Mouse (Mus musculus): ENCODE data around the gene Morn1.

Morn1 gene

DNA sequence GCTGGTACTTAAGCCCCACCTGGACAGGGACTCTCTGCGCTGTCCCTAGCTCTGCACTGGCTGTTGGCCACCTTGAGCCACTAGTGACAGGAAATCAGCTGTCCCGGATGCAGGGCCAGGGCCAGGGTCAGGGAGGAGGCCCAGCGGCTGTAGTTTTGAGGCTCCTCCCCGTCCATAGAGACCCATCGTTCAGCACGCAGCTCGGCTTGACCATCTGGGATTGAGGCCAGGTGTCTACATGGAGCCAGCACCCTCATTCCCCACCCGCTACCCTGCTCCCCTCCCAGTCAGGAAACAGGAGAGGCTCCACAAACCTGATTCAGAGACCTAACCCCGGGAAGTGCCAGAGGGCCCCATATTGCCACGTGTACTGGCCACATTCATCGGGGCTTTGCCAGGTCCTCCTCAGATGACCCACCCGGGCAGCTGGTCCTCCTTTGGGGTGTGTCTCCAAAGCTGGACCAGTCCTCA lies 54.5 kb downstream of the Morn1 start:
- peak; percentile 76 for DNase-seq

DNA sequence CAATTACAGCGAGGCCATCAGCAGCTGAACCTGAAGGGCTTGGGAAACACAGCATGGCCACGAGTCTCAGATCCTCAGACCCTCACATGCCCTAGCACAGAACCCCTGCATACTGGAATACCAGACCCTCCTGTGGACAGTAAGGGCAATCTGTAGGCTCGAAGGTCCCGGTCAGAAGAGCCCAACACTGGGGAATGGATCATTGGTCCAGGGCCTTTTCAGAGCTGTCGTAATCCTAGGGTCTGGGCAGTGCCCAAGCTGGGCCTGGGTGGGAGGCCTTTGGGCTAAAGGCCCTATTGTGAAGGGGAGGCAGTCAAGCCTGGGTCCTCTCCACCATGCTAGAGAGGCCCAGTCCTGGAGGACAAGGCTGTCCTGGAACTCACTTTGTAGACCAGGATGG lies 56.5 kb downstream of the Morn1 start:
- DNase-seq, result no peak

DNA sequence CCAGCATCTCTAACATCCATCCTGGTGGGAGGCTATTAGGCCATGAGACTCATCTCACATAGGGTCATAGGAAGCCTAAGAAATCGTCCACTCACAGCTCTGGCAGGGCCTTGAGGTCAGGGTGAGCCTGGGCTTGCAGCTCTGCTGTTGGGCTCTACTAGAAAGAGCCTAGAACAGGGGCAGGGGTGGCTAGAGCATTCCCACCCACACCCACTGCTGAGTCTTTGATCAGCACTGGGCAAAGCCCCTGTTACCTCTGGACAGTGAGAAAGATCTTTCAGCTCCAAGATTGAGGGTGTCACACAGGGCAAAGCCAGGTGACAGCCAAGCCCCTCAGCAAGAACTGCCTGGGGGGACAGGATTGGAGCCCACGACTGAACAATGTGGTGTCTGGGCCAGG lies 57.0 kb downstream of the Morn1 start:
- no peak for DNase-seq

DNA sequence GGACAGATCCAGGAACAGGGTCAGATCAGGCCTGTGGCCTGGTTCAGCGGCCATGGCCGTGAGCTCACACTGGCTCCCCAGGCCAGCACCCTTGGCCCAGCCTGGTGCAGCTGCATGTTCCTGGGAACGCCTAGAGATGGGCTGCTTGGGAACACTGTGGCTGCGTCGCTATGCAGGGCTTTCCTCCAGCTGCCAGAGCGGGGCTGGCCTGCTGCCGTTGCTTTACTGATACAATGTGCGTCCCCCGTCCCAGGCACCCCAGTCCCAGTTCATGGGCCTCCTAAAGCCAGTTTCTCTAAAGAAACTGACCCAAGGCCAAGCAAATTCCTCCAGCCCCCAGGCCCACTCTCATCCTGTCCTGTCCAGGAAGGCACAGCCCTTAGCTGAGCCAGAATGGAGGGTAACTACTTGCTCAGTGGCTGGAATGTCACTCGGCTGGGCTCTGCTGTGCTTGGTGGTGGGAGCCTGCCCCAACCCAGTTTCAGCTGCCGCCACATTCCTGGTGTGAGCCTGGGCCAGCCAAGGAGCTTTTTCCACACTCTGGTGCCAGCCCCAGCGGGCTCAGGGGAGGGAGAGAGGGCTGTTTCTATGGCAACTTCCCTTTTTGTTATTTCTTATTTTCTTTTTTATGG lies 57.6 kb downstream of the Morn1 start:
- DNase-seq, result peak; percentile 80

DNA sequence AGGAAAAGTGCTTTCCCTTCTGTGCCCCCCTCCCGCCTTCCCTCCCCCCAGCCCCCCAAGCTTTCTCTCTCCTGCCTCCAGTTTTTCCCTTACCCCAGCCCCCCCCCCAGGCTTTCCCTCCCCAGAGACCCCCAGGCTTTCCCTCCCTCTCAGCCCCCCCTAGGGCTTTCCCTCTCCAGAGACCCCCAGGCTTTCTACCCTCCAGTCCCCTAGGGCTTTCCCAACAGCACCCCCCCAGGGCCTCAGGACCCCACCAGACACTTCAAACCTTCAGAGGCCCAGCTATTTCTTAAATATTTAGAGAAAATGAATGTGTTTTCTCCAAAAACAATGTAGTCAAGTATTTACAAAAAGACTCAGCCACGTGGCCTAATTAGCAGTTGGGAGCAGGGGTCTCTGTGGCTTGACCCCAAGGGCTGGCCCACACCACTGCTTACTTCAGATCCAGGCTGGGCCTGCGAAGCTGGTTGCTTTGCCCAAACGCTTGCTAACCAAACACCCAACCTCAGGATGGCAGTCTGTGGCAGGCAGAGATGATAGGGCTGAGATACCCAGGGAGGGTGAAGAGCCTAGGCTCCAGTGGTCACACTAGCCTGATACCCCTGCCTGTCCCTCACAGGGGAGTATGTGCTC lies 58.3 kb downstream of the Morn1 start:
- DNase-seq, result no peak

DNA sequence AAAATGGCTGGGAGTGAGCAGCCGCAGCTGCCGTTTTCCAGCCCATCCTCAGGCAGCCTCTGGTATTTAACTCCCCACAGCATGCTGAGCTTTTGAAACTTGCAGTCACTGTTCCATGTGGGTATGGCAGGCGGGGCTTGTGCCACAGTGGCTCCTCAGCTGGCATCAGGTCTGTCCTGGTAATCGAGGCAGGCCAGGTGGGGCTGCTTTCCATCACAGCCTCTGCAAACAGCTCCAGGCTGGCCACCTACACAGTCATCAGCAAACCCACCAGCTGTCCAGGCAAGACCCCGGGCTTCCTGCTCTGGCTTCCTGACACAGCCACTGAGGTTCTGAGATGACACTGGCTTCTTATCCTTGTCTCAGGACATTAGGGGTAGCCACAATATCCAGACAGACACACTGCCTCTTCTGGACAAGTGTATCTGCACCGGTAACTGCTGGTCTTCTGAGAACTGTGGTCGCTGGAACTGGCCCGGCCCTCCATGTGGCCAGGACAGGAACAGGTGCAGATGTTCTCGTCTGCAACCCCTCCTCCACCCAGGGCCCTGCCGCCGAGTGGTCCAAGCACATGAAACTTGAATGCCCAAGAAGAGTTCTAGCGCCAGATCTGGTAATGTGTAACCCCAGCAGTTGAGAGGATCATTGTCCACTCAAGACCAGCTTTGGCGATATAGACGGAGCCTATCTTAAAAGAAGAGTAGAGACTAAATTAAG lies 59.9 kb downstream of the Morn1 start:
- no peak for DNase-seq

DNA sequence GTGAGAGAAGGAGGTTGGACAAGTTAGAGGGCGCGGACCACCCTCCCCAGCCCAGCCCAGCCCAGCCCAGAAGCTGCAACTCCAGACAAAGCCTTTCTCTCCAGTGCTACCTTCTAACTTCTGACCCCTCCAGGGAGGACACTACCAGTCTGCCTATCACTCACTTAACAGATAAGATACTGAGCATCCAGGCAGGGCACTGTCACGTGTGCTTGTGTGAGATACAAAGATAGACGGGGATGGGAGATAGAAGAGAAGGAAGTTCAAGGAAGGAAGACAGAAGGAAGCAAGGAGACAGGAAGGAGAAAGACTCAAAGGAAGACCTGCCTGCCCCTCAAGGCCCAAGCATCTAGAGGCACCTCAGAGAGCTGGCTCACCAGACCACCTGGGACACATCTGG lies 62.1 kb downstream of the Morn1 start:
- DNase-seq, result no peak

DNA sequence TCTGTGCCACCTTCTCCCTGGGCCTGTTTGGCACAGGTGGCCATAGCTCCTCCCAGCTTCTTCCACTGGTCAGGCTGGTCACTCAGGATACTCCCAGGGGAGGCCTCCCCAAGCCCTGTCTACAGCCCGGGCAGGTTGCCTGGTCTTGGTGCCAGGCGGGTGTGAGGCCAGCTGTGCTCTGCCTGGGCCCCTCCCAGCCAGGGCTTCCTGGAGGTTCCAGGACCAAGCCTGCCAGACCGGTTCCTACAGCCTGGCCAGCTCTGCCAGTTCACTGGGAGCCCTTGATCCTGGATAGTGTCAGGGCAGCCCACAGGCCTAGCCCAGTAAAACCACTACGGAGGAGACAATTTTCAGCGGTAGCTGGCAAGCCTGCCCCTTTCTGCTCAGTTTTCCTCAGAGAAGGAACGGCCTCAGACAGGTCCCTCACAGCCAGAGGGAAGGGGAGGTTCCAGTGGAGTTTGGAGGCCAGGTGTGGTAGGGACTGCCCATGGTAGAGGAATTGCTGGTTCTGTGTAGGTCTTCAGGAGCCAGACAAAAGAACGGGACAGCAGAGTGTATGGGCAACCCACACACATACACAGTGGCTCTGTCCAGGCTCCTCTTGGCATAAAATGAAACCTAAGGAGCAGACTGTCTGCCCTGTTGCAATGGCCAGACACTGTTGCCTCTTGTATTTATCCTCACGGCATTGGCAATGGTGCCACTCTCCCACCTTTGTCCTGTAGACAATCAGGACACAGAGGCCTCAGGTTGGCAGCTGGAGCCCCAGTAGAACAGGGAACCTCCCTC lies 62.7 kb downstream of the Morn1 start:
- DNase-seq, result peak; percentile 92

DNA sequence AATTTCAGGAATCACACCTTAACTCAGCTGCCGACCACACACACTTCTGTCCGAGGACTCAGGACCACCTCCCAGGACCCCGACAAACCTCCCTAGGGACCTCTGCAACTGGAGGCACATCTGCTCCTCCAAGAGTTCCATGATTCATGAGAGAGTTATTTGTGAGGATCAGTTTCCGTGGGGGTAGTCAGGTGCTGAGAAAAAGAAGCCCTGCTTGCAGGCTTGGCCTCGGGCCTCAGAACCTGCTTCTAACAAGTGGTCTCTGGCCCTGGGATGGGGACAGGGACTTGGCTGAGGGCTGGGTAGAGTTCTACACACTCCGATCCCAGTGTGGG lies 63.5 kb downstream of the Morn1 start:
- no peak for DNase-seq

DNA sequence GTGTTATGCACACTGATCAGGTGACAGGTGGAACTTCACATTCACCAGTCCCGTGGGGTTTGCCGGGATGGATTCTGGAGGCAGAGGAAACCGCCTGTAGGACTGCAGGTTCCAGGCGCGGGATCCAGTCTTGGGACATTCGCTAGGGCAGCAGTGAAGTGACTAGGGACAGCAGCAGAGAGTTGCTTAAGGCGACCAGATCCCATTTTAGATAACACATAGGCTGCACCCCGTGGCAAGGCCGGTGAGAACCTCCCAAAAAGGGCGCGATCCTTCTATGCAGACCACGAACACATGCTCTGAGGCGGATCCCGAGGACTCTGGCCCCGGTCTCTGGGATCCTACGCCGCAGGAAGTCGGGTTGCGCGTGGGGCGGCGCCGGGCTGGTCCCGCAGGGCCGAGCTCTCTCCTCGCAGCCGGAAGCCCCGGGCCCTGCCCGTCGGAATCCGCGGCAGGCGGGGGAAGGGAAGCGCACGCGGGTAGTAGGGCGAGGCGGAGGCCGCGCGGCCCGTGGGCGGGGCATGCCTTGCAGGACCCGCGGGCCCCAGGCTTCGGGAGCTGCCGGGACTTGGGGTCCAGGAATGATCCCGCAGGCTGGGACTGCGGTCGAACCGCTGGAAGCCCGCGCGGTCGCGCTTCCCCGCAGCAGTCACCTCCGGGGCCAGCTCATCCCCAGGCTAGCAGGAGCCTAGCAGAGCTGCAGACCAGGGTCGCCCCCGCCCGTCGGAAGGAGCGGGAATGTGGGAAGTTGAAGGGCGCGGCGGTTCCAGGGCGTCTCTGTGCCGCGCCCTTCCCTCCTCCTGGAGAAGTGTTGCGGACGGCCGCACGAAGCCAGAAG lies 64.1 kb downstream of the Morn1 start:
- peak; percentile 95 for DNase-seq

DNA sequence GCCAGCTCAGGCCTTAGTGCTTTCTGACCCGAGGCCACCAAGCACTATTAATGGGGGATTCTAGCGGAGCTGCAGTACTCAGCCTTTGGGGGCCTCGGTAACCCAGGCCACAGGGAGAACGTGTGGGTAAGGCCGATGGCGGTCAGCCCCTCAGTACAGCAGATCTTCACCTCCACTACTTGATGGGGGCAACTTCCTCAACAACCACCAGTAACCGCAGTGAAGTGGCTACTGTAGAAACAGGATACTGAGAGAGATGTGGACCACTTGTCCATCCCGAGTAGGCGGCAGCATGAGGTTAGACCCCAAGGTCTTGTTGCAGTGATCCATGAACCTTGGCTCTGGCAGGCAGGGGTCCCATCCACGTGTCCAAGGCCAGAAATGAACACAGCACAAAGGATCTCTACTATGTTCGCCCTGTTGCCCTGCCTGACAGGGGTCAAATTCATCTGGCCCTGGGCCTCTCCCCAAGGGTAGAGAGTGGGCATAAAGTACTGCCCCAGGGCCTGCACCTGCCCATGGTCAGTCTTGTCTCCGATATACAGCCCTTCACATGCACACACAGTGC lies 64.9 kb downstream of the Morn1 start:
- DNase-seq, result no peak

DNA sequence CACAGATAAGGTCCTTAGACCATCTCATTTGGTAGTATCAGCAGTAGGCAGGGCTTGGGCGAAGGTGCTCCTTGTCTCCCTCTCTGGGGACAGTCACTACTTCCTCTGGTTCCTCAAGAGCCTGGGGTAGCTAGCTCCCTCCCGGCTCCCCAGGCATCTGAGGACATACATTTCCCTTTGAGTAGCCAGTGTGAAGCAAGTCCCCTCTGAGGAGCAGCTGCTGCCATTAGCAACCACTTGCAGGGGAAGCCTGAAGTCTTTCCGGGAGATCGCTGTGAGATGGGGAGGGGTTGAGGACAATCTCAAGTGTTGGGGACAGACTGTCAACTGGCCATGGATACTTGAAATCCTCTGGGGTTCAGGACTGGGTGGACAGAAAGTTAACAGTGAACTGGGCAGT lies 65.5 kb downstream of the Morn1 start:
- no peak for DNase-seq

DNA sequence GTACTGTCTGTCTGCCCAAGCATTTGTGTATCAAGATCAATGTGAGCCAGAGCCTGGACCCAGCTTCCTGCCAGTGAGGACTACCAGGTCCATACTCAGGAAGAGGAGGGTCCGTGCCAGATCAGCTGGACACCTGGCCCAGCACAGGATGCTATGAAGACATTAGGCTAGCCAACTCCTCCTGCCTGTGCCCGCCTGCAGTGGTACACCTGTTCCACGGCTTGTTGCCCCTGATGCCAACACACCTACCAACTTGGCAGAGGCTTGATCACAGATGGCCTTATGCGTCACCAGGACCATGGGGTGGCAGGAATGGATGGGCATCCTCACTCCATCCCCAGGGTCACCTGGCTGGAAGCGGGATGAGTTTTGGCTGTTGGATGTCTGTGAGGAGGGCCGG lies 66.1 kb downstream of the Morn1 start:
- DNase-seq, result no peak

DNA sequence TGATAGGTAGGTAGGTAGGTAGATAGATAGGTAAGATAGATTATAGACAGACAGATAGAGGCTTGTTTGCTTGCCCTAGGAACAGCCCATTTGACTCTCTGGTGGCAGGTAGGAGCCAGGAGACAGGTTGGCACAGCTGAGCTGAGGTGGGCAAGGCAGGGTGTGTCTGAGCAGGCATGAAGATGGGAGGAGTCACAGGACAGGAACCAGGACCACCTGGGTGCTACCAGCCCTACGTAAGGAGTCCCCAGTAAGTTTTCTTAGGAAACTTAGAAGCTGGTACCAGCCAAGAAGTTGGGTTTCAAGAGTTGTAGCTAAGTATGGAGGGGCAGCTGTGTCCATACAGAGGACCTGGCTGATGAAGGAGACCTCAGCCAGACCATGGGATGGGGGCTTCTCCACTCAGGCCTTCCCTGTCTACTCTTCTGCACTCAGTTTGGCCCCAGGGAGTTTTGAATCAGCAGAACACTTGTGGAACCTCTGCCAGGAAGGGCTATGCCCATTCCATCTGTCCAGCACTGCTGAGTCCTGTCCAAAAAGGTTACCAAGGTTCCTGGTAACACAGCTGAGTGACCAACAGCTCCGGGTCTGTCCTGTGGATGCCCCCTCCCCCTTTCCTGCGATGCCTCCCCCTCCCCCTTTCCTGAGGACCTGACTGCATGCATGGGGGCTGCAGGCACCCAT lies 67.2 kb downstream of the Morn1 start:
- DNase-seq, result no peak

DNA sequence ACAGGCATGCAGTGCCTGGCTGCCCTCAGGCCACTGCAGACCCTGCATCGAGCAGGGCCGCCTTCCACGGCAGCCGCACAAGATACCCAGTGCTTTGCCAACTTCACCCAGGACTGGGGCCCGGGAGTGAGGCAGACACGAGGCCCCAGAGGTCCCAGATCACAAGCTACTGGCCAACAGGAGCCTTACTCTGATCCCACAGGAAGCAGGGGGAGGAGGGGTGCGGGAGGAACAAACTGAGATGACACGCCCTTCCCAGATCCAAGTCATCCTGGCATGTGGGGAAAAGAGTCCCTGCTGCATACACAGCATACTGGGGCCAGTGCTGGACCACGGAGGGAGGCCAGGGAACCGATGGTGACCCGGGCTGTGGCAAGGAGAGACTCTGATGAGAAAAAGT lies 68.6 kb downstream of the Morn1 start:
- peak; percentile 53 for DNase-seq

DNA sequence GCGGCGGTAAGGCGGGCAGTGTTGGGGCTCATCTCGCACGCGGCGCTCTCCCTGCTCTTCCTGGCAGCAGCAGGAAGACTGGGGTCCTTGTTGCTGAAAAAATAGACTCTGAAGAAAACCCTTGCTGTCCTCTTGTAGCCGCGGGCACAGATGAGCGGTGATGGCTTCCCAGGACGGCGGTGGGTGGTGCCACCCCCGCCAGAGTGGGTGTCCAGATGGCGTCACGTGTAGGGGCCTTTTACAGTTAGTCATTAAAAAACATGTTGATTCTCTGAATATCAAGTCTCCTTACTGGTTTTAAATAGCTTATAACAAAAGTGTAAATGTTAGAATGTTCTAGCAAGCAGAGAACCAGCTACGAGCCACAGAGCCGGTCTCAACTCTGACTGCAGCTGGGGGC lies 70.4 kb downstream of the Morn1 start:
- no peak for DNase-seq

DNA sequence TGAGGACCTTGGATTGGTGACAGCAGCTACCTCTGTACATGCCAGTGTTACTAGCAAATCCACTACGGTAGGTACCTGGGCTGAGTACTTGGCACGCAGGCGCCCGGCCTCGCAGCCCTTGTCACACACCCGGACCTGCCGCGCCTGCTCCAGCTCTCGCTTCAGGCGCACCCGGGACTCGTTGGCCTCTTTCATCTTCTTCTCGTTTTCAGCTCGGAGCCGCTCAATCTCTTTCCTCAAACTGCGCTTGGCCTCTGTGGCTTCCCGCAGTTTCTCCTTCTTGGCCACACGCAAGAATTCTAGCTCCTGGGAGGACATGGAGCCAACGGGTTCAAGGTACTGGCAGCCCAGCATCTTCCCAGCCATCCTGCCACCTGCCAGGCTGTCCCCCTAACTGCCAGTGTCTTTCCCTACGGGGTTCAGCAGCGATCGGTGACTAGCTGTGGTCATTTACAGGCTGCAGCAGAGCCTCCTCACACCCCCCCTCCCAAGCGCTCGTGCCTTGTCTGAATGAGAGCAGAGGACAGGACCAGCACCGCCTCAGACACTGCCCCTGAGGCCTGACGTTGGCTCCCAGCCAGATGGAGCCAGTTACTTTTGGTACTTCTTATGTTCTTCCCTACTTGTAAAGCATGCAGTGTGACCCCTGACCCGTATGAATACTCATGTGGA lies 71.6 kb downstream of the Morn1 start:
- no peak for DNase-seq

DNA sequence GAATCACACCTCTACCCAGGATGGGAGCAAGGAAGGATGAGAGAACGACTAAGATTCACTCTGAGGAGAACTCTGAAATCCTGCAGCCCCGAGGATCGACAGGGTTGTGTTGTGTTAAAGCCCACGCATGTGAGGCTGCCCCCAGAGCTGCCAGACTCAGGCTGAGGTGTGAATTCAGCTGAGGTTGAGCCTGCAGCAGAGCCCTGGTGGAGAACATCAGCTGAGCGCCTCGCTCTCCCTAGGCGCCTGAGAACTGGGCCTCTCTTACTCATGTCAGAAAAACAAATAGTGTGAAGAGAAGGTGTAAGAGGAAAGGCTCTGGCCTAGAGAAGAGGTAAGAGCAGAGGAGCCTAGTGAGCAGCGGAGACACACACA lies 72.2 kb downstream of the Morn1 start:
- DNase-seq, result no peak

DNA sequence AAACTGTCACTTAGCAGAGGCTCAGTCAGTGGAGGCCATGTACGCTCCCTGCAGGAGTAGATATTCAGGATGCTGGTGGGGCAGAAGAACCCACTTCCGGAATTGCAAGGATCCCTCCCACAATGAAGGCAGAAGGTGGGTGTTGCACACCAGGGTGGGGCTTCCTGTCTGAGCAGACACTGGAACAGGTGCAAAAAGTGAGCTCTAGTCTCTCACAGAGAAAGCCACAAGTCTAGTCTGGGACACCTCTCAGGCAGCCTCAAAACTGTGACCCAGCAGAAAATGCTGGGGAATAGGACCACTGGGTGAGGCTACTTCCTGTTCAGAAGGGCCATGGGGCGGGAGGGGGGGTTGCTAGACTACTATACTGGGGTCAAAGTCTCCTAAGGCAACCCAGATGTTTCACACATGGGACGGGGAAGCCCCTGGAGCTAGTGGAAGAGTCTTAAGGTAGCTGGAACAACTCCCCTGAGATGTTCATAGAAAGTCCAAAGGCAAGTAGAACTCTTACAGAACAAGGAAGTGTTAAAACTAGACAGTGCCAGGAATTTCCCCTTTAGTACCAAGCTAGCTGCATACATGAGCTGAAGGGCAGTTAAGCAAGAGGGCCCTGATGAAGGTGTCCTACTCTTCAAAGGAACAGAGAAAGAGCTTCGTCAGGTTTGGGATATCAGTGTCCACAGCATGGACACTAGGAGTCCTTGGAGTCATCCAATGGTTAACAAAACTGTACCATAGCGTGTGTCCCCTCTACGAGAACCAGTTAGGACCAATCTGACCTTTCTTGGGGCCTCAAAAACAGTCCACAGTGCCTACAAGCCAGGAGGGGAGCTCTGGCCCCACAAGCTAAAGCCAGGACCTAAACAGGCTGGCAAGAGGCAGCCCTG lies 76.3 kb downstream of the Morn1 start:
- DNase-seq, result no peak

DNA sequence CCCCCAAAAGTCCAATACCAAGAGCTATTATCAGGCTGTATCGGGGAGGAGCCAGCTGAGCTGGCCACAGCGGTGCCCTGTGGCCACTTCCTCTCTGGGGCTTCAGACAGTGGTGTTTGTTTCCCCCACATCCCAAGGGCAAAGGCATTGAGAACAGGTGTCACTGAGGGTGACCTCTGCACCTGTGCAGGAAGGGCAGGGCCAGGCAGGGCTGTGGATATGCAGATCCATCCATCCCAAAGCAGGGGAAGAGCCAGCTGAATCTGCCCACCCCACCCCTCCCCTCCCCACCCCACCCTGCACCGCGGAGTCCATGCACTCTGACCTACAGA lies 76.9 kb downstream of the Morn1 start:
- no peak for DNase-seq
